Mouse (Mus musculus) hindlimb bud, embryonic 11.5 days (tissue): Measurements from ENCODE around the gene Mrpl52.

Experiments
- DNase-seq: peaks from one replicate; pipeline ENCODE4 v3.0.0-alpha.2; 2012; ENCODE audit warnings: low read depth, low spot score; ENCODE audit errors: extremely low spot score

The Mrpl52 gene

DNA sequence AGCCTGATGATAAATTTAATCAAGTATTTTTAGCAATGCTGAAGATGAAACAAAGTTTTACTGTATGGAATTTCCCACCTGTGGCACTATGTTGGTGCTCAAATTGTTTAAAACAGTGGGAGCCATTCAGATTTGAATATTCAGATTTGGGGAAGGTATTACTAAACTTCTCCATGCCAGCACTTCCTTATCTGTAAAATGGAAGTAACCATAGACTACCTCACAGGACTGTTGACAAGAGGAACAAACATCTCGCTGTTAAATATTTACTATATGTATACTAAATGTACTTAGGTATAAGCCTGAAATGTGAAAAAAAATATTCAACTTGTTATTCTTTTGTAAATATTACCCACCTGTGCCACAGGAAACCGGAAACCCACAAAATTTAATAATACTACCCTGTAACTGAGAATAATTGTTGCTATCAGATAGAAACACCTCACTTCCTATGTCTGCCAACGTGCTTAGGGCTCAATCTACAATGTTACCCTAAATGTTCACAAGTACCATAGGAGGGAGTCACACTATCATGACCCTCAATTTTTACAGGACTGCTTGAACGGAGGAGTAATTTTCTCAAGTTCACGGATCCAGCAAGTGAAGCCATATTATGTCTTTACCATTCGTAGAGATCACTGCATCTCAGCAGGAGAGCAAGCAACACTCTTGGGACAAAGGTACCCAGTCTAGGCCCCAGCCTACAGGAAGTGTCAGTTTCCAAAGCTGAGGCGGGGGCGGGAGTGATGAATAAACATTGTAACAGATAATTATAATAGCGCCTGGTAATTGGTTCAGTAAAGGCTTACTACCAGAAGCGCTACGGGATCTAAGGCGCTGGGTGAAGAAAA lies 36.6 kb downstream of the Mrpl52 start:
- no peak for DNase-seq

DNA sequence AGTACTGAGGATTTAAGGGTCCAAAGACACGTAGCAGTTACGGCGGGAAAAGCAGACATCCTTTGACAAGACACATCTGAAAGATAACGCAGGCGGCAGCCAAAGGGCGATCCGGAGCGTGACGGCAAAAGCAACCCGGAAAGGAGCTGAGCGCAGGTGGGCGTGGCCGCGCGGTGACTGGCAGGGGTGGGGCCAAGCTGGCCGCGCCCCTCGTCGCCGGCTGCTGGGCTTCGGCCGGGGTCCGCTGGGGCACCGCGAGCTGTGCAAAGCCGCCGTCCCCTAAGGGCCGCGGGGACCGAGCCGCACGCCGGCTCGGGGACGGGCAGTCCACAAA lies 37.2 kb downstream of the Mrpl52 start, which contains the start of gene Lrp10:
Gene Lrp10 (plus strand): TSS at position 179 of the 334 bp plus-strand sequence.
- no peak for DNase-seq

DNA sequence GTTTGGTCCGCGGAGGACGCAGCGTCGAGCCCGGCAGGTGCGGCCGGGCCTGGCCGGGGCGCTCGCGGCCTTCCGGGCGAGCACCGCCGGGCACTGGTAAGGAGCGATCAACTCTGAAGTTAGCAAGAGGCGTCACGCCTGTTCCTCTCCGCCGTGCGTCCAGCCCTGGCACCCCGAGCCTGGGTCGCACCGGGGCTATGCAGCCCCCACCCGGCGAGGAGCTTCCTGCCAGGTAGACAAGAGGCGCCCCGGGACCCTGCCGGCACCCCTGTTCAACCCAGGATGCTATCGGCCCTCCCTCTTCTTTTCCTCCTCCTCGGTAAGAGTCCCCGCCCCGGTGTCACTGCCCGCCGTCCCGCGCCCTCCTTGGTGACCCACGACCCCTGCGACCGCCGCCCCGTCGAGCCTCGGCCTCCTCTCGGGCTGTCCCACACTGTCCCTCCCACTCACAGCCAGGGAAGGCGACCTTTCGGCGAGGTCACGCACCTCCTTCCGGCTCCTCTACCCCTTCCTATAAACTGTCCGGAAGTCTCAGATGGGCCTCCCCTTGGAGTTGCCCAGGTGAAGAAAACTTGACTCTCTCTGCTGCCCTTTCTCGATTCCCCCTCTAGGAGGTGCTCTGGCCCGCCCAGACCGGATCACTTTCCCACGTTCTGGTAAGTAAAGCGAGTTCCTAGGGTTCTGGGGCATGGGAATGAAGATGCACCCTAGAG lies 37.7 kb downstream of the Mrpl52 start:
- no peak for DNase-seq

GRCm38 (mm10) chr14:54471467-54471866 lies 44.8 kb downstream of the Mrpl52 start:
- no peak for DNase-seq

- no peak for DNase-seq
Measured at GRCm38 (mm10) chr14:54472671-54473070, 46.0 kb downstream of the Mrpl52 start.

DNA sequence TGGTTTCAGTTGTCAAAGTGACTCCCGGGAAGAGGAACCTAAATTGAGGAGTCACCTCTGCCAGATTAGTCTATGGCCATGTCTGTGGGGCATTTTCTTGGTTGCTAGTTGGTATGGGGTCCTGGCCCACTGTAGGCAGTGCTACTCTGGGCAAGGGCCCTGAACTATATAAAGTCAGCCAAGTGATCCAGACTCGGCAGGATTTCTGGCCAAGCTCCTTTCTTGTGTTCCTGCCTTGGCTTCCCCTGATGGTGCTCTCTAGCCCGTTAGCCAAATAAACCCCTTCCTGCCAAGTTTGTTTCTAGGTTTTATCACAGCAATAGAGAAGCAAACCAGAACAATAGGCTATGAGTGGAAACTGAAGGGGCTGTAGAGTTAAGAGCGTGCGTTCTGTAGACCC lies 48.0 kb downstream of the Mrpl52 start:
- DNase-seq, result no peak

DNA sequence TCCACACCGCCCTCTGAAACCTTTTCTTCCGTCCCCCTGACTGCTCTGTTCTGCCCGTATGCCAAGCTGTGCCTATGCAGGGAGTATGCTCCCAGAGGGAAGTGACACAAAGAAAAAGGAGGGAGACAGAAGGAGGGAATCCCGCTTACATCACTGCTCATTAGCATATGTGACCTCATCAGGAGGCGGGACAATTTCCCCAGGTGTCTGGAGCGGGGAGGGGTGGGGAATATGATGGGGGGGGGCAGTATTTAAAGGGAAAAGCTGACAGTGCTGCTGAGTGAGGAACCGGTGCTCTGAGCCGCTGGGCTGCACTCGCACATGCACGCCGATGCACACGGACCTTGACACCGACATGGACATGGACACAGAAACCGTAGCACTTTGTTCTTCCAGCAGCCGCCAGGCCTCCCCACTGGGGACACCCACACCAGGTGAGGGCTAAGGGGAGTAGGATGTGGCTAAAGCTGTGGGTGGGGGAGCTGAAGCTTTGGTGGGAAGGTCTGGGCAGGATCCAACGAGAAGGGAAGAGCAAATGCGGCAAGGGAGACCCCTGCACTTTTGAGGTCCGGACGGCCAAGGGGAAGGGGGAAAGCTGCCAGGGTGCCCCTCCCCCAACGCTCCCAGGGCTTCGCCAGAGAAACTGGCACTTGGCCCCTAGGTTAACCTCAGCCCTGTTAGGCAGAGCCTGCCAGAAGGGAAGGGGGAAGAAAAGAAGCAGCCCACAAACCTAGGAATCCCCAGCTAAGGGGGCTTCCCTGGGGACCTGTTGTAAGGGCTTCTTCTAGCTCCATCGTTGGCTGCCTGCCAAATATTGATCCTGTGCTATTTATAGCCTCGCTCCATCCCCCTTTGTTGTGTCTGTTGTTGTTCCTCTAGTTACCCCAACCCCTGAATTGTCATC lies 49.5 kb downstream of the Mrpl52 start, which contains the start of gene Rem2:
Gene Rem2 (plus strand): TSS at position 160 of the 904 bp plus-strand sequence.
- DNase-seq, result no peak

- DNase-seq, result no peak
Measured at GRCm38 (mm10) chr14:54477172-54477909, 50.6 kb downstream of the Mrpl52 start.
